Mouse (Mus musculus) urinary bladder, postnatal 36 days (tissue): ENCODE measurements around the gene Scd4.
A peak's percentile ranks its signal among the peaks of the same experiment; 100 is the strongest.

Experiments used
- DNase-seq, 2 experiments: peaks; one replicate each; pipeline ENCODE4 v3.0.0; 2022; ENCODE audit warnings: low spot score in 2 of 2, mixed read lengths in 1 of 2

The Scd4 gene

DNA sequence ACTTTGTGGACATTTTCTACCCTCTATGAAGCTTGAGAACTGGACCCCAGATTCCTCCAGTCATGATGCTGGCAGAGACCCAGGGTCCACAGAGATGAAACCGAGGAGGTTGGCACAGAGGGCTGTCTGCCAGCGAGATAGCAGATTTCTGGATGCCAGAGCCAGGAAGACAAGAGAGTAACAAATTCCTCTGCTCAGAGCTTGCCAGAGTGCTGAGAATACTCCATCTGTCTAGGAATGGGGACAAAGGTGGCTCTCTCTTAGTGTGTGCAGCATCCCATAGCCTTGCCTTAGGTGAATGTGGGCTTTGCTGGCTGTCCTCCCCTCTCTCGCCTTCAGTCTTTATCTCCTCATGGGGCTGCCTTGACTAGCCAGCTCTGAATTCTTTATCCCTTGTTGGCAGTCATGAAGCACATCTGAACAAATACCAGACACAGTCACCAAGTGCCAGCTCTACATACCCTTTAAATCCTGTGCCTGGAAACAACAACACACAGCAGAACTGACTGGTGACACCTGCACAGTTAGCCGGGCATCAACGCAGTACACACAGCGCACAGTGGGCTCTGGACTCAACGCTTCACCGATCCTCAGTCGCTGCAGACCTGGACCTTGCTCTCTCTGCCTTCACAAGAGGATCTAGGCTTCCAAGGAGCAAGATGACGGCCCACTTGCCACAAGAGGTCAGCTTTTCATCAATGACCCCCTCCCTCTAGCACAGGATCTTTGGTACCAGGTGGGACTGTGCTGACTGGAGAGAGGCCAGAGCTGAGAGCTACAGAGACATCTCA is at the start of gene Scd4:
Scd4 (plus strand) TSS at position 260 of the 791 bp plus-strand sequence.
- no peak for DNase-seq

DNA sequence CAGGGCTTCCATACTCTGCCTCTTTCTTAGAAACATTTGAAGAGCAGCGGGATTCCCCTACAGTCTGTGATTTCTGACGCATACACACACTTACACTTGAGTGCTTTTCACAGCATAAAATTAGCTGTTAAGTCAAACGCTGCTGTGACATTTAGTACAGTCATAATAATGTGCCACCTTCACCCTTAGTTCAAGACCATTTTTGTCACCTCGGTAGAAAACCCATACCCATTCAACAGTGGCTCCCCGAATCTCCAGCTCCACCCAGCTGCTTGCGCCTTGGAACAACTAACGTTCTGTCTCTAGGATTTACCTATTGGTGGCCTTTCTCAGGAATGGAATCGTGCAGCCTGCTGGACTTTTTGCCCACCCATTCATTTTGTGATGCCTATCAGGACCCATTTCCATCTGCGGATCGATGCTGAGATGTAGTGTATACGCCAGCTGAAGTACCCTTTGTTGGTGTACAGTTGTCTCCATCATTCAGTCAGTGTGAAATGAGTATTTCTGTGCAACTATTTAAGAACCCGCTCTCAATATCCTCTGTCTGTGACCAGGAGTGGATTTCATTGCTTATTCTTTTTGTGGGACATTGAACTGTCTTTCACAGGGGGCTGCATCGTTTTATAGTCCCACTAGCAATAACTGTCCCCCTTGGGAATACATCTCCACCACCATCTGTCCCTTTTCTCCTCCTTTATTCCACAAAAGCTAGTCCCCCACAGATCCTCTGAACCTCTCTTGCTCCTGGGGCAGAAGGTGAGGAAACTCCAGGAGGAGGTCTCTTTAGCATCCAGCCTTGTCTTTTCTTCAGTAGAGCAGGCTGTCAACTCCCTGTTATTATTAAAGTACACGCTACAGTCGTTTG is 49.5 kb upstream of the Scd4 start:
- no peak for DNase-seq

DNA sequence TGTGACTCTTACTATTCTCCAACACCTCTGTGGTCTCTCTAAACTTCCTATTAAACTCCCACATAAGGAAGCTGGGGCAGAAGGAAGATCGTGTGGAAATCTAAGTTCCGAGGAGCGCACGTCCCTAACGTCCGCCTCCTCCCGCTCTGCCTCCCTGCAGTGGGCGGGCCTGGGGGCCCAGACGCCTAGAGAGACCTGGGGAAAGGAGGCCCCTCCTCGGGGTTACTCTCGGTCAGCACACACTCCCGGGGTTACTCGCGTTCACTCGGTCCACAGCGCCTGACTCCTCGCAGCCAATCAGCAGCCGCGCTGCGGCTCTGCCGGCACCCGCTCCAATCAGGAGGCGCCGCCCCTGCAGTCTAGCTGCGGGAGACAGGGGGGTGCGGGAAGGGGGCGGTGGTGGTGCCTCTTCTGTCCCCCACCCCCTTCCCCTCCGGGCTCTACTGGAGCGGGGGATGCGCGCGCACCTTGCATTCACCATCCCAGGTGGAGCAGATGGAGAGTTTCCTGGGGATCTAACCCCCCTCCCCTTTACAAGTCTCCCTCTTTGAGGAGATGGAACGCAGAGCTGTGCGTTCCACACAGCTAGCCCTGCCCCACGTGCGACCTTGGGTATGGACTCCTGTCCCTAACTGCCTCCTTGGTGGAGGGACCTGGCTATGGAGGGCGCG is 48.7 kb upstream of the Scd4 start:
- peak; percentile 84 to 88 for DNase-seq

DNA sequence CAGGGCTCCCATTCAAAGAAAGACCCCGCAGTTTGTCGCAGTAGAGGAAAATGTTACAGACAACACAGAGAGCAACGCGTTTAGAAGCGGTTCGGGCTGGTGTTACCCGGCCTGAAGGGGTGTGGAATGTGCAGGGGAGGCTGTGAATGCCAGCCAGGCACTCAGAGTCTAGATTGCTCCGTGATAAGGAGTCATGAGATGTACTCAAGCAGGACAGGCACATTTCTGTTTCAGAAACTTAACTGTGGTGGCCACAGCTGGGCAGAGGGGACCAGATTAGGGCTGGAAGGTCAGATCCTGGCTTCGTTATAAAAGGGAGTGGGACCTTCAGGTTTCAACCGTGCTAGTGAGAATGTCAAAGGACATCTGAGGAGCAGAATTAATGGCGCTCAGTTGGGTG is 48.2 kb upstream of the Scd4 start:
- DNase-seq, result no peak

DNA sequence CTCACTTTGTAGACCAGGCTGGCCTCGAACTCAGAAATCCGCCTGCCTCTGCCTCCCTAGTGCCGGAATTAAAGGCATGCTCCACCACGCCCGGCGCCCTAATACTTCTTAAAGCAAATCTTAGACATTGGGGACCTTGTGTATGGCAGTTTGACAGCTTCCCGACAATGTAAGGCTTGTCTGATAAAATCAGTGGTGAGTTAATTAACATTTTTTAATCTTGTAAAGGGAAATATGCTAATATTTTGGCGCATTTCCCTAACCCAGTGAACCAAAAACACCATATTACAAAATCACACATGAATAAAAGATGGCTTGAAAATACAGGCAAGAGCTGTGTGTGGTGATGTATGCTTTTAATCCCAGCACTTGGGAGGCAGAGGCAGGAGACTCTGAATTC is 47.3 kb upstream of the Scd4 start:
- no peak for DNase-seq

DNA sequence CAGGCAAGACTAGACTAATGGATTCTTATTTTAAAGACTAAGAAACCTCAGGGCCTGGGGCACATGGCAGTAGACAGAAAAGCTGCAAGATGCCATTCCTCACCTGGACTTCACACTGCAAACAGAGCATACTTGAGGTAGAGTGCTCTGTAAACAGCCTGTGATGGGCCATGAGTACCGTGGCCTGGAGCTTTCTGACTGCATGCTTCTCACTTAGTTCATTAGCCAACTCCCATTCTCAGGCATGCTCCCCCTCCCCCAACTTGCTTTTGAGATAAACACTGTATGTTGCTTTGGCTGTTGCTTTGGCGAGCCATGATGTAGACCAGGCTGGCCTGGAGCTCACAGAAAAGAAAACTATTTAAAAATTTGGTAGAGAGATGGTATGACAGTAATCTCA is 46.8 kb upstream of the Scd4 start:
- no peak for DNase-seq

DNA sequence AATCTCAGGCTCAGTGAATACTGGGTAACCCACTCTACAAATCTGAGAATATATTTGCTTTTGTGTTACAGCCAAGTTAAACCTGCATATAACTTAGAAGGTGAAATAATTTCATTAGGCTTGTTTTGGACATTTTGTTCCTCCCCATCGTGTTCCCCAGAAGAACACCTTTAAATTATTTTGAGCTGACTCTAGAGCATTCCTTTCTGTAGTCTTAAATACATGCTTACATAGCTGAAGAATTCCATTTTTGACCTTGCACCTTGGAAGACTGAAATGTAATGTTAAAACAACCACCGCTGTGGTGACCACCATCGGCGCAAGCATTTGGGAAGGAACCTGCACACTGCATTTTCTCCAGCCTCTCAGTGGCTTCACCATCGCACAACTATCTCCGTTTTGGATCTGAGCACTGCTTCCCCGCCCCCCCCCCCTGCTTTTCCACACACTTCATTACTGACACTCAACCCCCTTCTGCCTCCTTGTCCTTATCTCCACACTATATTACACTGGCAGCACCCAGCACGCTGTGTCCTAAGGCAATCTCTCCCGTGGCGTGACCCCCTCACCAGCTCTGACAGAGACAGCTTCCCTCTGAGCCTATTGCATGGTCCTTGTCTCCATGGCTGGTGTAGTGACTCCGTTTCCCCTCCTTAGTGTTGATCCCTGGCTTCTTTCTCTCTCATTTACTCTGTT is 45.3 kb upstream of the Scd4 start:
- no peak for DNase-seq

DNA sequence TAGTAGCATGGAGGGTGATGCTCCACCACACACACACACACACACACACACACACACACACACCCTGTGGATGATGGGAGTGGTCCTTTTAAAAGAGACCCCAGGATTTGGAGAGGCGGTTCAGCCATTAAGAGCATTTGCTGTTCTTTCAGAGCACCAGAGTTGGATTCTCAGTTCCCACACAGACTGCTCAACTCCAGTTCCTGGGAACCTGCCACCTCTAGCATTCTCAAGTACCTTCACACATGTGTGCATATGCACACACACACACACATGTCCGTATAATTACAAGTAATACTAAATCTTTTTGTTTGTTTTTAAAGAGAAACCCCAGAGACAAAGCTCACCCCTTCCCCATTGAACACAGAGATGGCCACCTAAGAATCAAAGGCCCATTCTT is 40.8 kb upstream of the Scd4 start:
- no peak for DNase-seq

DNA sequence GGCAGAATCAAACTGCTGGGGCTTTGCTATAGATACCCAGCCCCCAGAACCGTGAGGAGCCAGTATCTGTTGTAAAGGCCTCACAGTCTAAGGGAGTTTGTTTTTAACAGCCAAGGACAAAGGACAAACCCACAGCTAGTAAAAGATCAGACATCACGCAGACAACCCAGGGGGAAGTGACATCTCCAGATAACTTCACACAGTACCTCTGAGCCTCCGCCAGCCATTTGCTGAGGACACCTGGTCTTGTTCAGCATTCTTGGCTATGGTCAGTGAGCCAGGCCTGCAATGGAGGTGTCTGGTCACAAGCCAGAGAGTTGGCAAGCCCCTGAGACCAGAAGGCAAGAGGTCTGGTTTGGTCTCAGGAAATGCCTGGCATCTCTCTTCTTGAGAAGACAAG is 40.4 kb upstream of the Scd4 start:
- no peak for DNase-seq

DNA sequence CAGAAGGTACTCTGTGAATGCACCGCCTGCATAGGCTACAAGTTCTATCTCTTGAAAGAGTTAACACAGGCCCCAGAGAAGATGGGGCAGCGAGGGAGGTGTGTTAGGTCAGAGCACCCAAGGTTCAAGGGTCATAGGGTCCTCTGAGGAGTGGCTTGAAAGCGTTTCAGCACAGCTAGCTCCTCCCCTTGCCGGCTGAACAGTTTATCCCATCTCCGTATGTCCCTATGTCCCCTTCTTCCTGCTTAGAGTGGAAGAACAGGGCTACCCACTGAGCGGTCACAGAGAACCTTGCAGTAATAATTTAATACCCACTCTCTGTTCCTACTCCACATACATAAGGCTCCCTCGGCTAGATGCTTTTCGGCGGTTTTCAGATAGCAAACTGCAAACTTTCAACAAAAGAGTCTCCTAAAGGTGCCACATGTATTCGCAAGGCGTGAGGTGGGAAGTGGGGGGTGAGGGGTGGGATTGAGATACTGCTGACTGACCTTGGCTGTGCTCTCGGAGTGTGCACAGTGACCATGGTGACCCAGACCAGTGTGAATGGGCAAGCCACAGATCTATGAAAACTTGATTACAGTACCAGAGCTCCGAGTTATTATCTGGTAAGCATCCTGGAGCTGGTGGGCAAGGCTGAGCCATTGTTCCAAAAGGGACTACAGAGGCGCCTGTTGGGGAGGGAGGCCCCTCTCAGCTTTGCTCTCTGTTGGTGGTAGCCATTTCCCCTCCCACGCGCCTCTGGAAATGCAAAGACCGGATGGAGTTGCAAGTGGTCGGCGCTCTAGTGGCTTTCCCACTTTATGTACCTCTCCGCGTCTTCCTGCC is 39.7 kb upstream of the Scd4 start, which contains the start of gene Scd2:
Scd2 (plus strand) TSS at position 734 of the 828 bp plus-strand sequence.
- no peak for DNase-seq

DNA sequence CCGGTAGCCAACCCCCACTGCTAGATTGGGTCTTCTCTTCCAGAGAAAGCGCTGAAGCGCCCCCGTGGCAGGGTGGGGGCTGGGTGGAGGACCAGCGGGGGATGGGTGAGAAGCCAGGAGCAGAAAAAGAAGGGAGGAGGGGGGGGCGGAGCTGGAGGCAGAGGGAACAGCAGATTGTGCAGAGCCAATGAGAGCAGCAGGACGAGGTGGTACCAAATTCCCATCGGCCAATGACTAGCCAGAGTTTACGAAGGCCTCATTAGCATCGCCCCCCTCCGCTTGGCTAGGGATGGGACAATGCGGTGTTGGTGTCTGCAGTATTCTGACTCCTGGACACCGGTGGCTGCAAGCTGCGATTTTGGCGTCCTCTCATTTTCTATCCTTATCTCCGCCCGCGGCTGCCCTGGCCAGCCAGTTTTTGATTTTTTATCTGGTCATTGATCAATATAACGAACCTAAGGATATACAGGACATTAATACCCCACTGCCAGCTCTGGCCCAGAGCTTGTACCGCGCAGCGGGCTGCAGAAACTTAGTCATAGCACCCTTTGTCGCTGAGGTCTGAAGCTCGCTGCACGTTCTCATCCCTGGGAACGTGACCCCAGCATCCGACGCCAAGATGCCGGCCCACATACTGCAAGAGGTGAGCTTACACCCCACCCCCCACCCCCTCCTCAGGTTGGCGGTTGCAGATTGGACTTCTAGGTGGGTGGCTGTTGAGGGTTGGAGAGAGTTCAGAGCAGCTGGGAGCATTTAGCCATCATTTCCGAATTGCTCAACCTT is 38.9 kb upstream of the Scd4 start:
- peak; percentile 86 to 87 for DNase-seq

DNA sequence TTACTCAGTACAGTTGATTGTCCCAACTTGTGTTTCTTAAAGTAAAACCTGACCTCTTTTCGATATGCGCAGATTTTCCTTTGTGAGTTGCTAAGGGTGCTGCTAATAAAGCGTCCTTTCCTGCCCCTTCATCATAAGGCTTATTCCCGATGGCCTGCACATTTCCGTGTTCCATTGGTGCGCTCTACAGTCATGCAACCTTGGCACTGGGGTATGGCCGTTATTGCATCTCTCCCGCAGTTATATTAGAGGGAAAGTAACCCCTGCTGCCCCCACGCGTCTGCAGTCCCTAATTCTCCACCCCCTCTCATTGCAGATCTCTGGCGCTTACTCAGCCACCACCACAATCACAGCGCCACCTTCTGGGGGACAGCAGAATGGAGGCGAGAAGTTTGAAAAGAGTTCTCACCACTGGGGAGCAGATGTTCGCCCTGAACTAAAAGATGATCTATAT is 38.3 kb upstream of the Scd4 start:
- peak; percentile 79 to 83 for DNase-seq

DNA sequence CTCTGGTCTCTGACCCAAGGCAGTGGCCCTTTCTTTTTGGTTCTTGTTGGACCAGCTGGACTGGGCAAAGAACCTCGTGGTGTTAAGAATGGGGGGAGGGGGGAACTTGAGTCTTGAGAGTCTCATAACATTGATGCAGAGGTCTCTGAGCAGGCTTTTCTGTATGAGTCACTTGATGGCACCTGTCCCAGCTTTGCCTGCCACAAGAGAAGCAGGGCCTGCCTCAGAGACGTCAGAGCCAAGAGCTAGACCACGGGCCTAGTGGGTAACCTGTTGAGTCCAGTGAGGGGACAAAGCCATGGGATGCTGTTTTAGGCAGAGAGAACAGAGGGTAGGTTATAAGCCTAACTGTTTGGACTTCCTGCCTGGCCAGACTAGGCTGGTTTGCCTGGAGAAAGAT is 37.6 kb upstream of the Scd4 start:
- DNase-seq, result peak; percentile 49 to 52

DNA sequence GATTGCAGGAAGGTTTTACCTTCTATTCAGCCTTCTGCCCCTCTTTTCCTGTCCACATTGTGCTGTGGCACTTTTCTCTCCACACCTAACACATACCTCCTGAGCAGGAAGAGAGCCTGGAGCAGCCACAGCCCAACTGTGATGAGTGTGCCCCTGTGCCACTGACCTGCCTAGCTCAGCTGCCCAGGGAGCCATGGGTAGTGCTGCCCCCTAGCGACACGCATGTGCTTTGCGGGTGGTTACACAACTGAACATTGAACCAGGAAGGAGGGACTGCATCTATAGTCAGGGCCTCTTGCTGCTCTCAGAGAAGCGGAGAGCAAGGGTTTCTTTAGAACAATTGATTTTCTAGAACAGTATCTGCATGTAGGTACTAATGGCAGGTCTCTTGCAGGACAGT is 37.2 kb upstream of the Scd4 start:
- DNase-seq, result peak; percentile 88 to 90

DNA sequence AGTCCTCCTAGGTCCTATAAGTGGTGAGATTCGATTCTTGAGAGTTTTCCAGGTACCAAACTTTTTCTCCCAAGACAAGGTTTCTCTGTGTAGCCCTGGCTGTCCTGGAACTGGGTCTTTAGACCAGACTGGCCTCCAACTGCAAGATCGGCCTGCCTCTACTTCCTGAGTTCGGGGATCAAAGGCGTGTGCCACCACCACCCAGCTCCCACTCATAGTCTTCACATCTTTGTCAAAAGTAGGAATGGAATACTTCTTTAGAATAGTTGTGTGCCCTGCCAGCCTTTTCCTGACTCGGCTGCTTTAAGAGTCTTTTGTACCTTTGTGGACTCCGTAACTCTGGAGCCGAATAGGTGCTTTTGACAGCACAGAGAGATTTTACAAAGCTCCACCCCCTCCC is 36.7 kb upstream of the Scd4 start:
- DNase-seq, result no peak

DNA sequence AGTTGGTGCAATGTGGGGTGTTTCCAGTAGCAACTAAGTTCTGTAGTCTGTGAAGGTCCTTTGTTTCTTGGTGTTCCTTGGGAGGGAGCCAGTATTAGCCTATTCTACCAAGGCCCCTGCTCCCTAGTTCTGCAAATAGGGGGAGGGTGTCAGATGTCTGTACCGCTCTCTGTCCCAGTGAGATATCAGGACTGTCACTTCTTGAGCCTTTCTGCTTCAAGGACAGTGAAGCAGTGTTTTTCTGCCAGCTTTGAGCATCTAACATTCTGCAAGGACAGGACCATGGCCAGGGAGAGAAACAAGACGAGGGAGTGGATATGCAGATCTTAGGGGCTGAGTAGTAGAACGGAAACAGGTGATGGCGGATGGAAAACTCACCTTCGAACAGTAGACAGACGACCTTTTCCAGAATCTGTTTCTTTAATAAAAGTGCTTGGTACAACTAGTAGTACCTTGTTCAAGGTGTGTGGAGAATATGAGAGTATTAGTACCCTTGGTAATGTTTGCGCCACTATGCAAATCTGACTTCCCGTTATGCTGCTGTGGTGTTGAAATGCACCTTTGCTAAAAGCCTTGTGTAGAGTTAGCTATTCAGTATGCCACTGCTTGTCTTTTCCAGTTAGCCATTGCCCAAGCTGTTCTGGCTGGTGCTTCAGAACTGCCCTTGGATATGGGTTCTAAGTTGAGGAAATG is 35.7 kb upstream of the Scd4 start:
- DNase-seq, result no peak

DNA sequence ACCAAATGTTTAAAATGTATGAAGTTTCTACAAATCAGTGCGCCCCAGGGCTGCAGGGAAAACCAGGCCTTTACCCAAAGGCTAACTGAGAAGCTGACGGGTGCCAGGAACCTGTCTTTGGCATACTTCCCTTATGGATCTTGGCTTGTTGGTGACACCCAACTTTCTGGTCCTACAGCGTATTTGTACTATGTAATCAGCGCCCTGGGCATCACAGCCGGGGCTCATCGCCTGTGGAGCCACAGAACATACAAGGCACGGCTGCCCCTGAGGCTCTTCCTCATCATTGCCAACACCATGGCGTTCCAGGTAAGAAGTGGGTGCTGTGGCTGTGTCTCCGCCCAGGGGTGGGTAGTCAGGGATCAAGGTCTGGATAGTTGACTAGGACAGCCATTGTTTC is 35.0 kb upstream of the Scd4 start:
- no peak for DNase-seq

DNA sequence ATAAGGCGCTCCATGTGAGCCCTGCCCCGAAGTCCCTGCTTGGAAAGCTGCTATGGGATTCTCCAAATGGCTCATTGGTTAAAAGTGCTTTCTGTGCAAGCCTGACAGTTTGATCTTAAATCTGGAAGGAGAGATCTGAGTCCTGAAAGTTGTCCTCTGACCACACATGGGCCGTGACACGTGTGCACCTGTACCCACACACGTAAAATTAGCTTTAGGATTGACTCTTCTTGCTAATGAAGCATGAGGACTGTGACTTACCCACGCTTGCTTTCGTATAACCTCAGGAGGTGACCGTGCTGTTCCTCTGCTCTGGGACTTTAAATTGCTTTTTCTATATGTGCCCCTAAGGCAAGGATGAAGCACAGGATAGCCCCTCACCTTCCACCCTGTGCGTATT is 33.8 kb upstream of the Scd4 start:
- no peak for DNase-seq

DNA sequence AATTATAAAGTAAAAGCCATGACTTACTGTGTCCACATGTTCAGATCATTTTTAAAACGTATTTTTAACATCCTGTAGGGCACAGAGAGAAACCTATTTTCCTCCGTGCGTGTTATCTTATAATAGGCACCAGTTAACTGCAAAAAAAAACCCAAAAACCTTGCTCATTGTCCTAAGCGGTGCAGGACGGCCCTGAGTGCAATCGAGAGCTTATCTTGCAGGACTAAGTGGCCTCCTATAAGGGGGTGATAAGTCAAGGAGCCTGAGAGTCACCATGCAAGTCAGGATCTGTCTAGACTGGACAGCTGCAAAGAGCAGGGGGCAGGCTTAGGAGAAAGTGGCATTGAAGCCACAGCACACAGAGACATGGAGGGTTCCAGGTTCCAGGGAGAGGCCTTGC is 33.0 kb upstream of the Scd4 start:
- no peak for DNase-seq
